Mouse (Mus musculus): ENCODE results near the gene Mmp15. TPM values are rescaled to one million over a fixed set of nuclear protein-coding genes. Genes with fewer than 3 reads are reported as not detected.

Mmp15 gene
- polyA plus RNA-seq, 1 experiment from 2014 or later = 17.0 TPM

- Histone ChIP-seq H3K4me3 (replicated peaks) (no peak overlapping the region), H3K27me3 (replicated peaks) (no peaks in the 10 kb centered on the region), H3K9ac (no peak overlapping the region), H3K36me3 (peaks cover 5% of the 10 kb centered on the region), H3K4me2 (no peak overlapping the region), H3K27ac (no peak overlapping the region), H3K9me3 (no peaks in the 10 kb centered on the region), H3K4me1 (peaks cover 26% of the 10 kb centered on the region; the same call in 1 of the 2 replicates)
- no peak for ATAC-seq (ENCODE audit: insufficient read depth, low FRiP score, low read depth)
- WGBS = 26% methylated on average over 8 of the region's 8 CpGs
Observed at GRCm38 (mm10) chr8:95346643-95347545, 5.2 kb upstream of the Mmp15 start.

- 86% methylated on average over 2 of the region's 2 CpGs for WGBS
- no peak overlapping the region for H3K4me3 ChIP-seq (replicated peaks)
Observed at GRCm38 (mm10) chr8:95348356-95348755, 3.7 kb upstream of the Mmp15 start.

GRCm38 (mm10) chr8:95348811-95349630 lies 3.0 kb upstream of the Mmp15 start:
- Histone ChIP-seq H3K4me3 (replicated peaks) (no peak overlapping the region), H3K4me2 (no peak overlapping the region)
- ATAC-seq (ENCODE audit: insufficient read depth, low FRiP score, low read depth) = no peak

More at GRCm38 (mm10) chr8:95348356-95348755, 3.7 kb upstream of the Mmp15 start:
- H3K4me1 ChIP-seq = peaks cover 32% of the 10 kb centered on the region; the same call in 1 of the 2 replicates
- H3K4me2 ChIP-seq = no peak overlapping the region
- H3K27me3 ChIP-seq (replicated peaks) = no peaks in the 10 kb centered on the region
- peaks cover 5% of the 10 kb centered on the region for H3K36me3 ChIP-seq
- peak overlapping the region; percentile 69 for H3K27ac ChIP-seq
- H3K9me3 ChIP-seq = no peaks in the 10 kb centered on the region
- H3K9ac ChIP-seq = no peak overlapping the region
- no peak for ATAC-seq (ENCODE audit: insufficient read depth, low FRiP score, low read depth)

GRCm38 (mm10) chr8:95351461-95351860 lies 607 bp upstream of the Mmp15 start:
- Histone ChIP-seq H3K9ac (no peak overlapping the region), H3K36me3 (no peaks in the 10 kb centered on the region), H3K27me3 (replicated peaks) (no peaks in the 10 kb centered on the region), H3K9me3 (no peaks in the 10 kb centered on the region), H3K4me3 (replicated peaks) (peak overlapping the region; percentile 77), H3K4me2 (peak overlapping the region; percentile 88), H3K4me1 (peaks cover 38% of the 10 kb centered on the region), H3K27ac (peak overlapping the region; percentile 86)
- WGBS = 3% methylated on average over 15 of the region's 15 CpGs
- peak; percentile 32; the same call in 1 of the 2 replicates for ATAC-seq (ENCODE audit: insufficient read depth, low FRiP score, low read depth)

More at GRCm38 (mm10) chr8:95348811-95349630, 3.0 kb upstream of the Mmp15 start:
- Histone ChIP-seq H3K4me1 (peaks cover 38% of the 10 kb centered on the region; the same call in 1 of the 2 replicates), H3K36me3 (peaks cover 3% of the 10 kb centered on the region), H3K9ac (no peak overlapping the region), H3K27ac (peak overlapping the region; percentile 69), H3K27me3 (replicated peaks) (no peaks in the 10 kb centered on the region), H3K9me3 (no peaks in the 10 kb centered on the region)
- WGBS = 46% methylated on average over 19 of the region's 19 CpGs

GRCm38 (mm10) chr8:95352871-95353866 lies 1.1 kb downstream of the Mmp15 start:
- no peaks in the 10 kb centered on the region for H3K27me3 ChIP-seq (replicated peaks)
- H3K9ac ChIP-seq = peak overlapping the region; percentile 81
- H3K36me3 ChIP-seq = no peaks in the 10 kb centered on the region
- H3K9me3 ChIP-seq = no peaks in the 10 kb centered on the region
- H3K4me1 ChIP-seq = peaks cover 34% of the 10 kb centered on the region
- peak overlapping the region; percentile 88 for H3K4me2 ChIP-seq
- ATAC-seq (ENCODE audit: insufficient read depth, low FRiP score, low read depth) = peak; percentile 36
- 4% methylated on average over 62 of the region's 62 CpGs for WGBS
- H3K27ac ChIP-seq = peak overlapping the region; percentile 86
- H3K4me3 ChIP-seq (replicated peaks) = peak overlapping the region; percentile 77

GRCm38 (mm10) chr8:95354606-95355005 lies 2.5 kb downstream of the Mmp15 start:
- peak overlapping the region; percentile 88 for H3K4me2 ChIP-seq
- H3K27me3 ChIP-seq (replicated peaks) = no peaks in the 10 kb centered on the region
- WGBS = 91% methylated on average over 2 of the region's 2 CpGs
- no peaks in the 10 kb centered on the region for H3K36me3 ChIP-seq
- no peak overlapping the region for H3K27ac ChIP-seq
- no peak for ATAC-seq (ENCODE audit: insufficient read depth, low FRiP score, low read depth)
- H3K9me3 ChIP-seq = no peaks in the 10 kb centered on the region
- H3K4me3 ChIP-seq (replicated peaks) = no peak overlapping the region; the same call in 1 of the 2 replicates
- H3K4me1 ChIP-seq = peaks cover 32% of the 10 kb centered on the region
- no peak overlapping the region for H3K9ac ChIP-seq

- Histone ChIP-seq H3K4me2 (peak overlapping the region; percentile 11; the same call in 1 of the 2 replicates), H3K27ac (peak overlapping the region; percentile 78), H3K4me1 (peaks cover 30% of the 10 kb centered on the region), H3K4me3 (replicated peaks) (no peak overlapping the region), H3K9ac (no peak overlapping the region), H3K36me3 (no peaks in the 10 kb centered on the region), H3K27me3 (replicated peaks) (no peaks in the 10 kb centered on the region), H3K9me3 (no peaks in the 10 kb centered on the region)
- peak; percentile 67 for ATAC-seq (ENCODE audit: insufficient read depth, low FRiP score, low read depth)
- 25% methylated on average over 8 of the region's 8 CpGs for WGBS
Observed at GRCm38 (mm10) chr8:95358550-95359411, 6.7 kb downstream of the Mmp15 start.

- peaks cover 28% of the 10 kb centered on the region for H3K4me1 ChIP-seq
- H3K27me3 ChIP-seq (replicated peaks) = no peaks in the 10 kb centered on the region
- no peaks in the 10 kb centered on the region for H3K9me3 ChIP-seq
- H3K4me2 ChIP-seq = no peak overlapping the region
- H3K9ac ChIP-seq = no peak overlapping the region
- H3K4me3 ChIP-seq (replicated peaks) = no peak overlapping the region
- peak overlapping the region; percentile 78; the same call in 1 of the 2 replicates for H3K27ac ChIP-seq
- no peaks in the 10 kb centered on the region for H3K36me3 ChIP-seq
- 42% methylated on average over 7 of the region's 7 CpGs for WGBS
- ATAC-seq (ENCODE audit: insufficient read depth, low FRiP score, low read depth) = no peak
Observed at GRCm38 (mm10) chr8:95360181-95361015, 8.3 kb downstream of the Mmp15 start.

- no peak for ATAC-seq (ENCODE audit: insufficient read depth, low FRiP score, low read depth)
- Histone ChIP-seq H3K4me3 (replicated peaks) (no peak overlapping the region), H3K36me3 (no peaks in the 10 kb centered on the region), H3K4me1 (peaks cover 28% of the 10 kb centered on the region), H3K9me3 (no peaks in the 10 kb centered on the region), H3K27ac (no peak overlapping the region; the same call in 1 of the 2 replicates), H3K27me3 (replicated peaks) (no peaks in the 10 kb centered on the region), H3K4me2 (no peak overlapping the region), H3K9ac (no peak overlapping the region)
- 68% methylated on average over 3 of the region's 3 CpGs for WGBS
Observed at GRCm38 (mm10) chr8:95361016-95361341, 8.9 kb downstream of the Mmp15 start.

- no peak overlapping the region for H3K4me3 ChIP-seq (replicated peaks)
- 65% methylated on average over 6 of the region's 6 CpGs for WGBS
- H3K4me1 ChIP-seq = peaks cover 28% of the 10 kb centered on the region
- H3K27me3 ChIP-seq (replicated peaks) = no peaks in the 10 kb centered on the region
- H3K4me2 ChIP-seq = no peak overlapping the region
- no peak overlapping the region for H3K9ac ChIP-seq
- H3K36me3 ChIP-seq = no peaks in the 10 kb centered on the region
- no peaks in the 10 kb centered on the region for H3K9me3 ChIP-seq
- no peak for ATAC-seq (ENCODE audit: insufficient read depth, low FRiP score, low read depth)
- no peak overlapping the region for H3K27ac ChIP-seq
Observed at GRCm38 (mm10) chr8:95362272-95362671, 10.2 kb downstream of the Mmp15 start.

Measured in stomach, embryonic 15.5 days (tissue).